Mouse (Mus musculus): ENCODE measurements around the gene Ccdc134. TPM values are rescaled to one million over a fixed set of nuclear protein-coding genes. Genes with fewer than 3 reads are reported as not detected.

Gene Ccdc134
- polyA plus RNA-seq, 1 experiment from 2014 or later = 24.6 TPM

DNA sequence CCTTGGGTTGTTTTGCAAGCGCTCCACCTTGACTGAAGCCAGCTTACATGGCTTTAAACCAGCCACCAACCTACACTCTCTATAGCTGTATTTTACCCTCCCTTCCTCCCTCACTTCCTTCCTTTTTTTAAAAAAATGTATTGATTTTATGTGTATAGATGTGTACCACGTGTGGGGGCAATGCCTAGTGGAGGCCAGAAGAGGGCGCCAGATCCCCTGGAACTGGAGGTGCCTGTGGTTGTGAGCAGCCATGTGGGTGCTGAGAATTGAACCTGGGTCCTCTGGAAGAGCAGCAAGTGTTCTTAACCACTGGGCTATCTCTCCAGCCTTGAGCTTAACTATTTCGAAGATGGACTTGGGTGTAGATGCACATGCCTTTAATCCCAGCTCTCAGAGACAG, 54.6 kb downstream of the Ccdc134 start:
- Histone ChIP-seq H3K4me2 (no peak overlapping the region), H3K27ac (no peak overlapping the region), H3K9me3 (peaks cover 4% of the 10 kb centered on the region), H3K9ac (no peak overlapping the region), H3K4me3 (no peak overlapping the region), H3K36me3 (peaks cover 100% of the 10 kb centered on the region), H3K27me3 (no peaks in the 10 kb centered on the region), H3K4me1 (no peaks in the 10 kb centered on the region)
- WGBS = 98% methylated on average over 4 of the region's 4 CpGs
- ATAC-seq (ENCODE audit: insufficient number of reproducible peaks, low FRiP score, low TSS enrichment, low read depth) = no peak

DNA sequence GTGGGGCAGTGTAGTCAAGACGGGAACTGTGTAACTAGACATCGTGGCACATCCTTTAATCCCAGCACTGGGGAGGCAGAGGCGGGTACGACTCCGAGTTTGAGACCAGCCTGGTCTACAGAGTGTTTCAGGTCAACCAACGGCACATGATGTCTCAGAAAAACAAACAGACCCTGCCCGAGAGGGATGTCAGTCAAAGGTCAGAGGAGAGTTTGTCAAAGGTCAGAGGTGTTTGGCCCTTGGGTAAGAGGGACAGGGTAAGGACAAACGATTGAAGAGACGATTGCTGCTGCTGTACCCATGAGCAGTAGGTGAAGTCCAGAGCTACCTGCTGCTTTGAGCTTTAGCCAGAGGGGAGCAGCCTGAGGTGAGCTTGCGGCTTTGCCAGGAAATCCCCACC, 55.9 kb downstream of the Ccdc134 start:
- Histone ChIP-seq H3K4me2 (no peak overlapping the region), H3K36me3 (peaks cover 100% of the 10 kb centered on the region), H3K4me3 (no peak overlapping the region), H3K9me3 (peaks cover 4% of the 10 kb centered on the region), H3K27ac (no peak overlapping the region), H3K4me1 (no peaks in the 10 kb centered on the region), H3K9ac (no peak overlapping the region), H3K27me3 (no peaks in the 10 kb centered on the region)
- ATAC-seq (ENCODE audit: insufficient number of reproducible peaks, low FRiP score, low TSS enrichment, low read depth) = no peak
- 89% methylated on average over 10 of the region's 10 CpGs for WGBS

DNA sequence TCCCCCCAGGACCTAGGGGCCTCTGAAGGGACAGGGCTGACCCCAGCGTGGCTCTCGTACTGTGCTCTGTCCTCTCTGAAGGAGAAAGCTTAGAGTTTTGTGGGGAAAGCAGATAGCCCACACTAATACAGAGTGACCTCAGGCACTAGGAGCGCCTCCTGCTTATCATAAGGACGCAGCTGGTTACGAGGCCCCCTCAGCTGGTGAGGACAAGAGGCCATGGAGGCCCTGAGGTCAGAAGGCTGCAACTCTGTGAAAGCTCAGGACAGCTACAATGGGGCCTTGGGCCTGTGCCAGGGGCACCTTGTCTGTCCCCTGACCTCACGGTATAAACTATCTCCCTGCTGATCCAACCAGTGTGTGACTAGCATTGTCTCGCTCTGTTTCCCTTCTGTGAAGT, 56.5 kb downstream of the Ccdc134 start:
- Histone ChIP-seq H3K36me3 (peaks cover 99% of the 10 kb centered on the region), H3K4me1 (no peaks in the 10 kb centered on the region), H3K9ac (no peak overlapping the region), H3K27me3 (no peaks in the 10 kb centered on the region), H3K4me3 (no peak overlapping the region), H3K9me3 (peaks cover 4% of the 10 kb centered on the region), H3K4me2 (no peak overlapping the region), H3K27ac (no peak overlapping the region)
- WGBS = 86% methylated on average over 7 of the region's 7 CpGs
- no peak for ATAC-seq (ENCODE audit: insufficient number of reproducible peaks, low FRiP score, low TSS enrichment, low read depth)

DNA sequence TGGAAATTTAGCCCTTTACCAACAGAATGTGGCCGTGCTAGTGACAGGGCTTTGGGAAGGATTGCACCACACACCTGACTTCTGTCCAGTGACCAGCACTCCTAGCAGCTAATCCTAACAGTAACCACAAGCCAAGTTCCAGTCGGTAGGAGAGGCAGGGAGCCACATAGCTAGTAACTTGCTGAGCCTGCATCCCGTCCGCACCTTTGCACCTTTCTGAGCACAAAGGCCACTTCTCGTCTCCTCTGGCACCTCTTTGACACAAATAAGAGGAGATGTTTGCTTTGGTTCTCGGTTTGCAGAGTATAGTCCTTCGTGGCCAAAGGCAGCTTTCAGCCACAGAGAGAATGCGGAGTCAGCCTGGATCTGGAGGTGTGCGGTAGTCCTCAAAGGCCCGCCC, 56.9 kb downstream of the Ccdc134 start:
- no peaks in the 10 kb centered on the region for H3K4me1 ChIP-seq
- H3K4me3 ChIP-seq = no peak overlapping the region
- no peak overlapping the region for H3K9ac ChIP-seq
- peaks cover 4% of the 10 kb centered on the region for H3K9me3 ChIP-seq
- H3K27ac ChIP-seq = no peak overlapping the region
- H3K4me2 ChIP-seq = no peak overlapping the region
- H3K27me3 ChIP-seq = no peaks in the 10 kb centered on the region
- WGBS = 89% methylated on average over 10 of the region's 10 CpGs
- peaks cover 99% of the 10 kb centered on the region for H3K36me3 ChIP-seq
- ATAC-seq (ENCODE audit: insufficient number of reproducible peaks, low FRiP score, low TSS enrichment, low read depth) = no peak

DNA sequence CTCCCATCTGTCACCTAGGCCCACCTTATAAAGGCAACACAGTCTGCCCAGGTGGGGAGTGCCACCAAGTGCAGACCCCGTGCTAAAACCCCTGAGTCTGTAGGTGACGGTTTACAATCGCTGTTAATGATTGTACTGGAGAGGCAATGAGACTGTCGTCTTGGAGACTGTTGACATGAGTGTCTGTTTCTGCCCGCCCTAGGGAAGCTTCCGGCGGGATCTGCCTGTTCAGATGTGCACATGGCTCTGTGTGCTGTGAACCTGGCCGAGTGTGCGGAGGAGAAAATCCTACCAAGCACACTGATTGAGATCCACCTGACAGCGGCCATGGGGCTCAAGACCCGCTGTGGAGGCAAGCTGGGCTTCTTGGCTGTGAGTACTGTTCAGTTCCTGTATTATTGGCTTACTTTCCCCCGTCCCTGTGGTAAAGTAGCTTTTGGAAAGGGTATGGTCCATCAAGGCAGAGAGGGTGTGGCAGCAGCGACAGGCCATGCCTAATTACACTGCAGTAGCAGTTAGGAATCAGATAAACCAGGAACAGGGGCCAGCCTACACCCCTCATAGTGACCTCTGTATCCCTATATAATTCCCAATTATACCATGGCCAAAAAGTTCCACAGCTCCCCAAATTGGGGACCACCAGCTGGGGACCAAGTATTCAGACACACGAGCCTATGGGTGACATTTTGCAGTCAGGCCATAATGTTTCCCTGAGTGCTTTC, 57.5 kb downstream of the Ccdc134 start:
- H3K27ac ChIP-seq = no peak overlapping the region
- ATAC-seq (ENCODE audit: insufficient number of reproducible peaks, low FRiP score, low TSS enrichment, low read depth) = no peak
- H3K27me3 ChIP-seq = no peaks in the 10 kb centered on the region
- no peak overlapping the region for H3K9ac ChIP-seq
- 86% methylated on average over 14 of the region's 14 CpGs for WGBS
- H3K36me3 ChIP-seq = peaks cover 99% of the 10 kb centered on the region
- no peaks in the 10 kb centered on the region for H3K4me1 ChIP-seq
- H3K9me3 ChIP-seq = peaks cover 4% of the 10 kb centered on the region
- no peak overlapping the region for H3K4me3 ChIP-seq
- H3K4me2 ChIP-seq = no peak overlapping the region

DNA sequence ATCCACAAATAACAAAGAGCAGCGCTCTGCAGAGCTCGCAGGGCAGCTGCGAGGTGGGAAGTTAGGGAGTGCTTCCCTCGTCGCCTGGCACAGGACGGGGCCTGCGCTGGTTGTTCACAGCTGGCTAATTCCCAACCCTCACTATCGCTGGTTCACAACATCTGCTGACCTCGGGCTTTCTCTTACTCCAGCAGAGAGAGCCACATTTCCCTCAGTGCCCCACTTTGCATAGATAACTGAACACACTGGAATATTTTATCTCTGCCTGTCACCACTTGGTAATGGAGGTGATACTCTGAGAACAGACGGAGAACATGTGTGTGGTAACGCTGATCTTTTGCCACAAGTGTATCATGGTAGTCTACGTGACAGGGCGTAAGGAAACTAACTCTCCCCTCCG, 58.4 kb downstream of the Ccdc134 start:
- Histone ChIP-seq H3K4me3 (no peak overlapping the region), H3K36me3 (peaks cover 94% of the 10 kb centered on the region), H3K9me3 (peaks cover 4% of the 10 kb centered on the region), H3K27me3 (no peaks in the 10 kb centered on the region), H3K27ac (no peak overlapping the region), H3K9ac (no peak overlapping the region), H3K4me1 (no peaks in the 10 kb centered on the region), H3K4me2 (no peak overlapping the region)
- 81% methylated on average over 14 of the region's 14 CpGs for WGBS
- ATAC-seq (ENCODE audit: insufficient number of reproducible peaks, low FRiP score, low TSS enrichment, low read depth) = no peak

DNA sequence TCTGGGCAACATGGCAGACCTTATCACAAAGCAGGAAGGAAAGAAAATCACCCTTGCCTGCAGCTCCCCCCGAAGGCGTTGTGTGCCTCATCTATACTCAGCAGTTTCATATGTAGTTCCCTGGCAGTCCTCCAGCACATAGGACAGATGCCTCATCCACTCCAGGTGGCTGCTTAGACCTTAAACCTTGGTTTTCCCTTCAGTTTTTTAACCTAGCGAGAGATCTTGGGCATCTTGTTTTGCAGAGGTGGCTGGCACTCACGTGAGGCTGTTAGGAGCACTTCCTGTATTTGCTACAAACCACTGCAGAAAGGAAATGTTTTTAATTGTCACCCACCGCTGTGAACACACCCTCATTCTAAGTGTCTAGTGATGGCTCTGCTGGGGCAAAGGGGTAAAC, 59.2 kb downstream of the Ccdc134 start:
- WGBS = 84% methylated on average over 5 of the region's 5 CpGs
- peaks cover 94% of the 10 kb centered on the region for H3K36me3 ChIP-seq
- no peak overlapping the region for H3K4me2 ChIP-seq
- no peak overlapping the region for H3K9ac ChIP-seq
- H3K9me3 ChIP-seq = peaks cover 3% of the 10 kb centered on the region
- ATAC-seq (ENCODE audit: insufficient number of reproducible peaks, low FRiP score, low TSS enrichment, low read depth) = no peak
- no peak overlapping the region for H3K4me3 ChIP-seq
- no peak overlapping the region for H3K27ac ChIP-seq
- no peaks in the 10 kb centered on the region for H3K27me3 ChIP-seq
- no peaks in the 10 kb centered on the region for H3K4me1 ChIP-seq

DNA sequence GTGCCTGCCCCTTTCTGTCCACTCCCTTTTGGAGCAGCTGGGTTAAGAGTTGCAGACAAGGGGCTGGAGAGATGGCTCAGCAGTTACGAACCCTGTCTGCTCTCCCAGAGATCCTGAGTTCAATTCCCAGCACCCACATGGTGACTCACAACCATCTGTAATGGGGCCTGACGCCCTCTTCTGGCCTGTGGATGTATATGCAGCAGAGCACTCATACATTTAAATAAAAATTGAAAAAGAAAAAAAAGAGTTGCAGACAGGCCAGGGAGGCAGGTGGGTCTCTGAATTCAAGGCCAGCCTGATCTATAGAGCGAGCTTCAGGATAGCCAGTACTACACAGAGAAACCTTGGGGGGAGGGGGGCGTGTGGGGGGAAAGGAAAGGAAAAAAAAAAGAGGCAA, 59.7 kb downstream of the Ccdc134 start:
- H3K9ac ChIP-seq = no peak overlapping the region
- no peaks in the 10 kb centered on the region for H3K9me3 ChIP-seq
- H3K4me1 ChIP-seq = no peaks in the 10 kb centered on the region
- H3K36me3 ChIP-seq = peaks cover 94% of the 10 kb centered on the region
- H3K27ac ChIP-seq = no peak overlapping the region
- no peak for ATAC-seq (ENCODE audit: insufficient number of reproducible peaks, low FRiP score, low TSS enrichment, low read depth)
- H3K27me3 ChIP-seq = no peaks in the 10 kb centered on the region
- 92% methylated on average over 4 of the region's 4 CpGs for WGBS
- H3K4me3 ChIP-seq = no peak overlapping the region
- no peak overlapping the region for H3K4me2 ChIP-seq

DNA sequence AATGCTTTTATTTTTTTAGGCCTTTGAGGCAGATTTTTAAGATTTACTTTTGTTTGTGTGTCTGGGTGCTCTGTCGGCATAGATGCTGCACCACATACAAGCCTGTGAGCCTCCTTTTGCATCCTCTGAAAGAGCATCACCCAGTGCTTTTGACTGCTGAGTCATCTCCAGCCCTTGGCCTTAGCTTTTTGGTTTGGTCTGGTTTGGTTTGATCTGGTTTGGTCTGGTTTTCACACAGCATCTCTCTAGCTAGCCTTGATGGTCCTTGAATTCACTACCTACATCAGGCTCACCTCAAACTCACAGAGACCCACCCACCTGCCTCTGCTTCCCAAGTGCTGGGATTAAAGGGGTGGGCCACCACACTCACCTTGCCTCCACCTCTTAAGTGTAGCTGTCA, 60.2 kb downstream of the Ccdc134 start:
- Histone ChIP-seq H3K9me3 (no peaks in the 10 kb centered on the region), H3K27me3 (no peaks in the 10 kb centered on the region), H3K9ac (no peak overlapping the region), H3K36me3 (peaks cover 94% of the 10 kb centered on the region), H3K4me3 (no peak overlapping the region), H3K4me2 (no peak overlapping the region), H3K4me1 (no peaks in the 10 kb centered on the region), H3K27ac (no peak overlapping the region)
- ATAC-seq (ENCODE audit: insufficient number of reproducible peaks, low FRiP score, low TSS enrichment, low read depth) = no peak
- WGBS = 97% methylated on average over 1 of the region's 1 CpGs

DNA sequence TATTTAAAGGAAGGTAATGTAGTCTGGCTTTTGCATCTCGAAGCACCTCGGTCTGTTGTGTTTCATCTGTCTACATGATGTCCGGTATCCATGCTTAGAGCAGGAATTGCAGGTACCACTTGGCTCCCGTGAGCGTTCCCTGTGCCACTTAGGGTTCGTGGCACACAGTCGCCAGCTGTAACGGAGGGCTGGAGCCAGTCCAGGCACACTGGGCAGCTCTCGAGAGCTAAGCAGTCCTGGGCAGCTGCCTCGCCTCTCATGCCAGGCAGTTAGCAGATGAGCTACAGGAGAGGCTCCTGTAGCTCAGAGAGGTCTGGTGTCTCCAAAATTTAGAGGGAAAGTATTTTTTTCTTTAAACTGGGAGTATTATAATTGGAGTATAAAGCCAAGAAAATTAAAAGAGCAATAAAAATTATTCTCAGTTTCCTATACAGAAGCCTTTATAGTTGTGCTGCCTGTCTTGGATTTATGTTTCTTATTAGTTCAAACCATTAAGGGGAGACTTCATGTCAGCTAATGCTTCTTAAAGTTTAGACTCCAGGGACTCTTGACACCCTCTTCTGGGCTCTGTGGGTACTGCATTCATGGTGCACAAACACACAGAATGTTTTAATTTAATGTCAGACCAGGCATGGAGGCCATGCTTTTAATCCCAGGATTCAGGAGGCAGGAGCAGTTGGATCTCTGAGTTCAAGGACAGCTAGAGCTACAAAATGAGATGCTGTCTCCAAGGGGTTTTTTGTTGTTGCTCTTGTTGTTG, 60.9 kb downstream of the Ccdc134 start:
- no peaks in the 10 kb centered on the region for H3K9me3 ChIP-seq
- no peaks in the 10 kb centered on the region for H3K4me1 ChIP-seq
- no peak overlapping the region for H3K9ac ChIP-seq
- no peak overlapping the region for H3K4me3 ChIP-seq
- no peak overlapping the region for H3K4me2 ChIP-seq
- no peaks in the 10 kb centered on the region for H3K27me3 ChIP-seq
- WGBS = 94% methylated on average over 10 of the region's 10 CpGs
- no peak overlapping the region for H3K27ac ChIP-seq
- ATAC-seq (ENCODE audit: insufficient number of reproducible peaks, low FRiP score, low TSS enrichment, low read depth) = no peak
- peaks cover 94% of the 10 kb centered on the region for H3K36me3 ChIP-seq

All from limb, embryonic 15.5 days (tissue).